Mouse (Mus musculus): ENCODE results near the gene Nadk. TPM values are rescaled to one million over a fixed set of nuclear protein-coding genes. Genes with fewer than 3 reads are reported as not detected.

The Nadk gene
- polyA plus RNA-seq, 1 experiment from 2014 or later = 86.9 TPM

- Histone ChIP-seq H3K9ac (no peak overlapping the region), H3K4me3 (no peak overlapping the region), H3K27ac (no peak overlapping the region), H3K9me3 (no peaks in the 10 kb centered on the region), H3K4me1 (peaks cover under 1% of the 10 kb centered on the region; the same call in 1 of the 2 replicates), H3K36me3 (peaks cover 71% of the 10 kb centered on the region), H3K4me2 (replicated peaks) (no peak overlapping the region), H3K27me3 (replicated peaks) (no peaks in the 10 kb centered on the region)
- ATAC-seq (ENCODE audit: low FRiP score, low read depth) = no peak
- WGBS = 94% methylated on average over 5 of the region's 5 CpGs
Observed at GRCm38 (mm10) chr4:155618321-155618720, 56.1 kb downstream of the Nadk start.

- Histone ChIP-seq H3K4me3 (peak within 1 kb of the TSS; percentile 97), H3K27me3 (replicated peaks) (no peaks in the 10 kb centered on the region), H3K4me2 (replicated peaks) (peak within 1 kb of the TSS; percentile 82), H3K36me3 (peaks cover 33% of the 10 kb centered on the region), H3K9me3 (no peaks in the 10 kb centered on the region), H3K9ac (peak within 1 kb of the TSS; percentile 78), H3K4me1 (peaks cover 12% of the 10 kb centered on the region; the same call in 1 of the 2 replicates), H3K27ac (peak within 1 kb of the TSS; percentile 66; the same call in 1 of the 2 replicates)
- WGBS = under 1% methylated on average over 84 of the region's 84 CpGs
- peak; percentile 100 for ATAC-seq (ENCODE audit: low FRiP score, low read depth)
Observed at GRCm38 (mm10) chr4:155624338-155625291, 62.4 kb downstream of the Nadk start, which contains the start of gene Cdk11b. Gene Cdk11b (plus strand): TSS chr4:155624854.

GRCm38 (mm10) chr4:155630267-155630666, 68.1 kb downstream of the Nadk start:
- Histone ChIP-seq H3K9me3 (no peaks in the 10 kb centered on the region), H3K27ac (no peak overlapping the region), H3K4me3 (no peak overlapping the region), H3K4me1 (peaks cover 3% of the 10 kb centered on the region; the same call in 1 of the 2 replicates), H3K27me3 (replicated peaks) (no peaks in the 10 kb centered on the region), H3K9ac (no peak overlapping the region), H3K36me3 (peaks cover 67% of the 10 kb centered on the region), H3K4me2 (replicated peaks) (no peak overlapping the region)
- 90% methylated on average over 6 of the region's 6 CpGs for WGBS
- ATAC-seq (ENCODE audit: low FRiP score, low read depth) = no peak

GRCm38 (mm10) chr4:155635766-155636499, 73.8 kb downstream of the Nadk start:
- no peaks in the 10 kb centered on the region for H3K4me1 ChIP-seq
- no peak overlapping the region for H3K9ac ChIP-seq
- no peaks in the 10 kb centered on the region for H3K27me3 ChIP-seq (replicated peaks)
- H3K36me3 ChIP-seq = peaks cover 89% of the 10 kb centered on the region
- no peak overlapping the region for H3K4me2 ChIP-seq (replicated peaks)
- ATAC-seq (ENCODE audit: low FRiP score, low read depth) = no peak
- no peaks in the 10 kb centered on the region for H3K9me3 ChIP-seq
- no peak overlapping the region for H3K4me3 ChIP-seq
- H3K27ac ChIP-seq = no peak overlapping the region

Other genes with a start within 250 kb of the Nadk start
- gene Prkcz, start 201.0 kb upstream of the Nadk start, polyA plus RNA-seq (2016; fragmentation: Nextera tagmentation; extraction: Ambion mirVana) = 33.3 and 35.8 TPM in 2 replicates
- 0.34 TPM in 1 of 2 replicates, not detected in the other for gene Gabrd, start 164.3 kb upstream of the Nadk start, polyA plus RNA-seq (2016; fragmentation: Nextera tagmentation; extraction: Ambion mirVana)
- 4.0 and 4.7 TPM in 2 replicates for gene Cfap74, start 153.2 kb upstream of the Nadk start, polyA plus RNA-seq (2016; fragmentation: Nextera tagmentation; extraction: Ambion mirVana)
- gene Tmem52, start 93.3 kb upstream of the Nadk start, polyA plus RNA-seq (2016; fragmentation: Nextera tagmentation; extraction: Ambion mirVana) = not detected in 2 replicates
- gene Gnb1, start 71.0 kb upstream of the Nadk start, polyA plus RNA-seq (2016; fragmentation: Nextera tagmentation; extraction: Ambion mirVana) = 762 and 837 TPM in 2 replicates
- 16.2 and 16.7 TPM in 2 replicates for gene Slc35e2, start 39.0 kb downstream of the Nadk start, polyA plus RNA-seq (2016; fragmentation: Nextera tagmentation; extraction: Ambion mirVana)
- 76.8 and 79.5 TPM in 2 replicates for gene Cdk11b, start 62.5 kb downstream of the Nadk start, polyA plus RNA-seq (2016; fragmentation: Nextera tagmentation; extraction: Ambion mirVana)
- gene Gm10563, start 83.0 kb downstream of the Nadk start, polyA plus RNA-seq (2016; fragmentation: Nextera tagmentation; extraction: Ambion mirVana) = not detected in 2 replicates
- gene Mmp23, start 91.0 kb downstream of the Nadk start, polyA plus RNA-seq (2016; fragmentation: Nextera tagmentation; extraction: Ambion mirVana) = 3.9 and 4.3 TPM in 2 replicates
- 33.8 and 38.1 TPM in 2 replicates for gene Mib2, start 106.8 kb downstream of the Nadk start, polyA plus RNA-seq (2016; fragmentation: Nextera tagmentation; extraction: Ambion mirVana)
- 10.6 and 11.6 TPM in 2 replicates for gene Fndc10, start 132.0 kb downstream of the Nadk start, polyA plus RNA-seq (2016; fragmentation: Nextera tagmentation; extraction: Ambion mirVana)
- gene Ssu72, start 142.4 kb downstream of the Nadk start, polyA plus RNA-seq (2016; fragmentation: Nextera tagmentation; extraction: Ambion mirVana) = 151 and 160 TPM in 2 replicates
- gene Tmem240, start 172.4 kb downstream of the Nadk start, polyA plus RNA-seq (2016; fragmentation: Nextera tagmentation; extraction: Ambion mirVana) = 6.2 and 6.5 TPM in 2 replicates
- gene Atad3a, start 198.7 kb downstream of the Nadk start, polyA plus RNA-seq (2016; fragmentation: Nextera tagmentation; extraction: Ambion mirVana) = 85.2 and 90.7 TPM in 2 replicates
- gene Vwa1, start 212.3 kb downstream of the Nadk start, polyA plus RNA-seq (2016; fragmentation: Nextera tagmentation; extraction: Ambion mirVana) = 16.6 and 17.9 TPM in 2 replicates
- 0.56 and 0.86 TPM in 2 replicates for gene Tmem88b, start 223.5 kb downstream of the Nadk start, polyA plus RNA-seq (2016; fragmentation: Nextera tagmentation; extraction: Ambion mirVana)
- not detected in 2 replicates for gene Ankrd65, start 228.1 kb downstream of the Nadk start, polyA plus RNA-seq (2016; fragmentation: Nextera tagmentation; extraction: Ambion mirVana)
- gene Mrpl20, start 240.5 kb downstream of the Nadk start, polyA plus RNA-seq (2016; fragmentation: Nextera tagmentation; extraction: Ambion mirVana) = 226 and 242 TPM in 2 replicates